Mouse (Mus musculus): ENCODE measurements around the gene Nanos2. TPM values are rescaled to one million over a fixed set of nuclear protein-coding genes. Genes with fewer than 3 reads are reported as not detected.
A peak's percentile ranks its signal among the peaks of the same experiment; 100 is the strongest.

Nanos2 gene
- under 1 TPM; 0.53 to 0.76 TPM for total RNA-seq (2021)

GRCm38 (mm10) chr7:18987100-18987499 is at the start of gene Nanos2:
TSS of gene Nanos2 (plus strand) at chr7:18987400.
- DNase-seq (ENCODE audit: low spot score in 2 of 2), result no peak
- intact Hi-C loops (cut with DNase I), result no loop called here

- DNase-seq (ENCODE audit: low spot score in 2 of 2), result peak in 1 of 2 experiments; percentile 86
- intact Hi-C loops (cut with DNase I), result loop anchor here (2.0 kb wide), 2 partner anchors 14 to 18 kb away; partner anchors contain the start of gene Nova2
These were observed 44.8 kb upstream of the Nanos2 start for GRCm38 (mm10) chr7:18942376-18942775.

GRCm38 (mm10) chr7:18942815-18943214 is 44.4 kb upstream of the Nanos2 start:
- intact Hi-C loops (cut with DNase I), result loop anchor here (2.0 kb wide), 2 partner anchors 14 to 18 kb away; partner anchors contain the start of gene Nova2
- no peak for DNase-seq (ENCODE audit: low spot score in 2 of 2)

GRCm38 (mm10) chr7:18948151-18948550 is 39.0 kb upstream of the Nanos2 start:
- intact Hi-C loops (cut with DNase I), result no loop called here

DNA sequence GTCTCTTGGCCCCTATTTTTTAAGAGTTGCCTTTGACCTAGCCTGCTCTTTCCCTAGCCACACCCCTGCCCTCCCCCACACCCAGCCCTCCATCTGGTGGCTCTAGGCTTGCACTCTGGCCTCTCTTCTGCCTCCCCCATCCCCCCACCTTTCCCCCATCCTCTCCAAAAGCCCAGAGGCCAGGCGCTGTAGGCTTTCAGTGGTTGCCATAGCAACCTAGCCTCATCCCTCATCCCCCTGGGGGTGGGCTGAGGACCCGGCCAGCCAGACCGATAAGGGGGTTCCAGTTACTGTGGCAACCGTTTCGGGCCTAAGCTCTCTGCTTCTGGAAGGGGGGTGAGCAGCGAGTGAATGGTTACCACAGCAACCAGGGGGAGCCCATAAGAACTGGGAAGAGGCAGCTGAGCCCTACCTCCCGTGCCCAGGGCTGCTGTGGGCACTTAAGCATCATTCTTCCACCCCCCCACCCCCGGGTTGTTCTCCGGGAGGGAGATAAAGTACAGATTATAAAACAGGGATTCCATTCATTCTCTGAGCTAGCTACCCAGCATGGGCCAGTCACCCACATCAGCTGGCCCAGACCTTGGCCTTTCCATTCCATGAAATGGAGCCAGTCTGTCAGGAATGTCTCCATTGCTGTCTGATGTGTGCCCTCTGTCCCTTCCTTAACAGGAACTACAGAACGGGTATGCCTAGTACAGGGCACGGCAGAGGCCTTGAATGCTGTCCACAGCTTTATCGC is 37.2 kb upstream of the Nanos2 start:
- peak in 1 of 2 experiments; percentile 65 for DNase-seq (ENCODE audit: low spot score in 2 of 2)
- intact Hi-C loops (cut with DNase I), result no loop called here

More at GRCm38 (mm10) chr7:18948151-18948550, 39.0 kb upstream of the Nanos2 start:
- no peak for DNase-seq (ENCODE audit: low spot score in 2 of 2)

- intact Hi-C loops (cut with DNase I), result no loop called here
- no peak for DNase-seq (ENCODE audit: low spot score in 2 of 2)
These were observed 36.5 kb upstream of the Nanos2 start for GRCm38 (mm10) chr7:18950523-18951315.

GRCm38 (mm10) chr7:18951397-18951796 is 35.8 kb upstream of the Nanos2 start:
- no peak for DNase-seq (ENCODE audit: low spot score in 2 of 2)
- intact Hi-C loops (cut with DNase I), result no loop called here

GRCm38 (mm10) chr7:18957569-18958383 is 29.4 kb upstream of the Nanos2 start:
- intact Hi-C loops (cut with DNase I), result loop anchor here (1.0 to 2.0 kb wide), 3 partner anchors 15 to 63 kb away; partner anchors contain the start of gene Nova2
- DNase-seq (ENCODE audit: low spot score in 2 of 2), result peak; percentile 65

- DNase-seq (ENCODE audit: low spot score in 2 of 2), result no peak
These were observed 28.8 kb upstream of the Nanos2 start for GRCm38 (mm10) chr7:18958384-18958766.

GRCm38 (mm10) chr7:18959446-18959845 is 27.8 kb upstream of the Nanos2 start:
- intact Hi-C loops (cut with DNase I), result loop anchor here (2.0 kb wide), 1 partner anchor 65 kb away; no protein-coding TSS in a partner anchor

More at GRCm38 (mm10) chr7:18958384-18958766, 28.8 kb upstream of the Nanos2 start:
- intact Hi-C loops (cut with DNase I), result loop anchor here (2.0 kb wide), 1 partner anchor 64 kb away; no protein-coding TSS in a partner anchor

DNA sequence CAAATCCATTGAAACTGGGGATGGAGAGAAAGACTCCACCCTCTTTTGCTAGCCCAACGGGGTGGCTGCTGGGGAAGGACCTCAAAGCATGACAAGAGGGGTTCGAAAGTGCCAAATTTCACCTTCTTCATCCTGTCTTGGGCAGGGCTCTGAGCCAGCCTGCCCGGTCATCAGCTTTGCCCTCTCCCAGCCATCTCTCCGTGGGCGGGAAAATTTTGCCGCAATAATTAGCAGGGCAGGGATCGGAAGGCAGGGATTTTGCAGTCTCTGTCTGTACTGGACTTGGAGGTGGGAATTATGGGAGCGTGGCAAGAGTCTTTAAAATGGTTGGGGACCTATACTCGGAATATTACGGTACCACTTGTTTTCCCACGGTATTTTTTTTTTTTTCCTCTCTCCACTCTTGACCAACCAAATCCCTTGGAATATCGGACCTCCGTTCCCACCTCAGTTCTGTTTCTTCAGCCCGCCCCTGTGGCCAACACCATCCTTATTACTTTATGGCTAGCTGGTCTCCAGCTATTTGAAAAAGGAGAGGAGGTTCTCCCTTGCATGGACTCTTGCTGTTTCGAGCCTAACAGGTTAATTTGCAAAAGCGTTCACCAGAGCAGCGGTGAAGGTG is 24.9 kb upstream of the Nanos2 start:
- intact Hi-C loops (cut with DNase I), result no loop called here
- DNase-seq (ENCODE audit: low spot score in 2 of 2), result no peak

More at GRCm38 (mm10) chr7:18959446-18959845, 27.8 kb upstream of the Nanos2 start:
- DNase-seq (ENCODE audit: low spot score in 2 of 2), result no peak

DNA sequence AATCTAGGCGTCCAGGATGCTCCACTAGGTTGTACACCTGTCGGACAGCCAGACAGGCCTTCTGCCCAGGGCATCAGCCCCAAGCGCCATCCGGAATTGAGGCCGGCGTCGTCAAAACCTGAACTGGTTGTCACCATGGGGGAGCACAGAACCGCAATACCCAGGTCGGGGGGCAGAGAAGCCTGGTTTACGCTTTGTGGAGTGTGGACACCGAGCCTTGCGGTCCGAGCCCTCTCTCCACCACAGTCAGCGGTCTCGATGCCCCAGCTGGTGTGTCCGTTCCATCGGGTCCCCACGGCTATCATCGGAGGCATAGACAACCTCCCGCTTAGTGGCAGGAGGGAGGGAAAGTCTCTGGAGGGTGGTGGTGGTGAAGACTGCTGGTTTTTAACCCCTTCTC is 24.4 kb upstream of the Nanos2 start:
- no peak for DNase-seq (ENCODE audit: low spot score in 2 of 2)

DNA sequence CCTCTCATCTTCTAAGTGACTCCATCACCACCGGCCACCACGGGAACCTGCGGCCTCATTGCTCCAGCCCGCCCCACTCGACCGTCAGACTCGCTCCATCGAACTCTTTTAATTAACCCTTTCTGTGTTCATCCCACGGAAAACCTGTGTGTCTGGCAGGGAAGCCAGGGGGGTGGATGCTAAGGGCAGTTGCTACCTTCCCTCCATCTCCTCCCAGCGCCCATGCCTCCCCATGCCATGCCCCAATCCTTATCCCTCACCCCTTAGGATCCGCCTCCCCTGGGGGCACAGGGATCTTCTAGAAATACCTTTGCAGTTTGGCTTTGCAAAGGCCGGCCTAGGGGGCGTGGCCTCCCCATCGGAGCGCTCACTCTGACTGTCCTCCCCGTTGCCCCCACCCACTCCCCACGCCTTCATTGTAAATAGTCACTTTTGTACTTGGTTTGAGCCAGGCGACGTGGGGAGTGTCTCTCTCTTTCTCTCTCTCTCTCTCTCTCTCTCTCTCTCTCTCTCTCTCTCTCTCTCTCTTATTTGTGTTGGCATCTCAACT is 23.8 kb upstream of the Nanos2 start:
- DNase-seq (ENCODE audit: low spot score in 2 of 2), result no peak
- intact Hi-C loops (cut with DNase I), result no loop called here

More for the DNA sequence above, 24.4 kb upstream of the Nanos2 start:
- intact Hi-C loops (cut with DNase I), result no loop called here

GRCm38 (mm10) chr7:18965312-18965711 is 21.9 kb upstream of the Nanos2 start:
- intact Hi-C loops (cut with DNase I), result no loop called here
- DNase-seq (ENCODE audit: low spot score in 2 of 2), result no peak

DNA sequence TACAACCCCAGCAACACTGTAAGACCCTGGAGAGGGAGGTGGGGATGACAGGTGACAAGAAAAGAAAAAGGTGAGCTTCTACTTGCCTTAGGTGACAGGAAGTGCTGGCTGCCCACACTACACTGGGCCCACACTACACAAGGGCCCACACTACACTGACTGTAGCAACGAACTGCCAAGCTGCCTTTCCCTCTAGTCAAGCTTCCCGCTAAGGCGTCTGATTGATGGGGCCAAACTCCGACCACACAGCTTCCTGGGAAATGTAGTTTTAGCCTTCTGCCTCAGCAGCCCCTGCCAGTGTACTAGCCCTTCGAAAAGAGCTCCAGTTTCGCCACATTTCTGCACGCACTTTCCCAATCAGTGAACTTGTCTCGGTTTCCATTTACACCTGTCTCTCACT is 19.6 kb upstream of the Nanos2 start:
- DNase-seq (ENCODE audit: low spot score in 2 of 2), result no peak
- intact Hi-C loops (cut with DNase I), result no loop called here

GRCm38 (mm10) chr7:18970956-18971355 is 16.2 kb upstream of the Nanos2 start:
- intact Hi-C loops (cut with DNase I), result no loop called here
- no peak for DNase-seq (ENCODE audit: low spot score in 2 of 2)

DNA sequence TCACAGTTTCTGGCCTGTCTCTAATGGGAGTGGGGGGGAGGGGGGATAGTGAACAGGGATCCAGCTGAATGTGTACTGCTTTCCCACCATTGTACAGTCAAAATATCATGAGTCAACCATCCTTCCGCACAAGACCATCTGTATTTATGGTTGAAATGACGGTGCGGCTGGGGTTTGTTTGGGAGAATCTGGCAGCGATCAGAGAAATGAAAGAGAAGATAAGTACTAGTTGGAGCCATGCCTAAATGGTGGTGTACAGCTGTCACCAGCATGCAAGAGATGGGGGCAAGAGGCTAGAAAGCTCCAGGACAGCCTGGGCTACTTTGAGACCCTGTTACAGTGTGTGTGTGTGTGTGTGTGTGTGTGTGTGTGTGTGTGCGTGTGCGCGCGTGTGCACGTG is 8.8 kb upstream of the Nanos2 start:
- DNase-seq (ENCODE audit: low spot score in 2 of 2), result peak in 1 of 2 experiments; percentile 71

GRCm38 (mm10) chr7:18986503-18986902 is 697 bp upstream of the Nanos2 start:
- intact Hi-C loops (cut with DNase I), result no loop called here
- no peak for DNase-seq (ENCODE audit: low spot score in 2 of 2)

More for the DNA sequence above, 8.8 kb upstream of the Nanos2 start:
- intact Hi-C loops (cut with DNase I), result no loop called here

DNA sequence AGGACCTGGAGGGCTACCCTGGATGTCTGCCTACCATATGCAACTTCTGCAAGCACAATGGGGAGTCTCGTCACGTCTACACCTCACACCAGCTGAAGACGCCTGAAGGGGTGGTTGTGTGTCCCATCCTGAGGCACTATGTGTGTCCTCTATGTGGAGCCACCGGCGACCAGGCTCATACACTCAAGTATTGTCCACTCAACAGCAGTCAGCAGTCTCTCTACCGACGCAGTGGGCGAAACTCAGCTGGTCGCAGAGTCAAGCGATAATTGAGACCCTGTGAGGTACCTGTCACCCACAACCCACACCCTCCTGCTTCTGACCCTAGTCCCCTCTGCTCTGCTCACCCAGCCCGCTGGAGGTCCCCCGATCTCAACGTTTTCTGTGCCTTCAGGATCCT is 547 bp downstream of the Nanos2 start:
- intact Hi-C loops (cut with DNase I), result no loop called here
- no peak for DNase-seq (ENCODE audit: low spot score in 2 of 2)

Measured in left cerebral cortex, postnatal 25 days (tissue).